Mouse (Mus musculus) midbrain, embryonic 15.5 days (tissue): Measurements from ENCODE around the gene Dmkn. TPM values are rescaled to one million over a fixed set of nuclear protein-coding genes. Genes with fewer than 3 reads are reported as not detected.

Experiments
- ATAC-seq: fragments of 200-750 bp; cut with Nextera tagmentation; replicated peaks from 2 replicates; pipeline ENCODE4 v1.8.0; 2017; ENCODE audit warnings: moderate TSS enrichment
- H3K27ac ChIP-seq: fragments of 300-500 bp; sonication (generic); 2 replicates; pipeline ENCODE4 v1.5.1; 2015; ENCODE audit warnings: mild to moderate bottlenecking, inconsistent platforms
- H3K27me3 ChIP-seq: fragments of 300-500 bp; sonication (generic); replicated peaks from 2 replicates; pipeline ENCODE4 v1.6.1; 2015; ENCODE audit warnings: inconsistent platforms
- H3K36me3 ChIP-seq: fragments of 300-500 bp; sonication (generic); replicated peaks from 2 replicates; pipeline ENCODE4 v1.6.1; 2015; ENCODE audit warnings: inconsistent platforms
- H3K4me1 ChIP-seq: fragments of 300-500 bp; sonication (generic); 2 replicates; pipeline ENCODE4 v1.6.1; 2015; ENCODE audit warnings: inconsistent platforms
- H3K4me2 ChIP-seq: fragments of 300-500 bp; sonication (generic); 2 replicates; pipeline ENCODE4 v1.6.1; 2015; ENCODE audit warnings: inconsistent platforms, mild to moderate bottlenecking, moderate library complexity
- H3K4me3 ChIP-seq: fragments of 300-500 bp; sonication (generic); 2 replicates; pipeline ENCODE4 v1.5.1; 2015; ENCODE audit warnings: mild to moderate bottlenecking, inconsistent platforms
- H3K9ac ChIP-seq: fragments of 300-500 bp; sonication (generic); 2 replicates; pipeline ENCODE4 v1.6.1; 2015; ENCODE audit warnings: mild to moderate bottlenecking, inconsistent platforms
- H3K9me3 ChIP-seq: fragments of 300-500 bp; sonication (generic); 2 replicates; pipeline ENCODE4 v1.6.1; 2016; ENCODE audit warnings: inconsistent platforms
- WGBS: fragments of 180-500 bp; shearing (Covaris S2); methylation state at CpG from one replicate; pipeline ENCODE4 v1.1.7; 2015; ENCODE audit warnings: mixed read lengths; 5-methylcytosine and 5-hydroxymethylcytosine counted together
- polyA plus RNA-seq: library from polyadenylated mRNA; unstranded; fragments of >200 nt; fragmentation: Nextera tagmentation; extraction: Ambion mirVana; gene quantifications from 2 replicates; pipeline ENCODE4 v1.2.1, GENCODE M21; 2015

Dmkn gene
- polyA plus RNA-seq, 1 experiment from 2014 or later, result 3.4 TPM

- no peaks in the 10 kb centered on the region for H3K4me1 ChIP-seq
- no peaks in the 10 kb centered on the region for H3K27me3 ChIP-seq
- no peak overlapping the region for H3K4me3 ChIP-seq
- H3K36me3 ChIP-seq, result no peaks in the 10 kb centered on the region
- no peak overlapping the region for H3K4me2 ChIP-seq
- H3K9me3 ChIP-seq, result 0 out of 2 replicates have a peak, but pooled peaks cover 5% of the 10 kb centered on the region
- no peak overlapping the region for H3K27ac ChIP-seq
- no peak for ATAC-seq
- no peak overlapping the region for H3K9ac ChIP-seq
Observed at GRCm38 (mm10) chr7:30800653-30801052, 37.1 kb downstream of the Dmkn start.

- H3K4me2 ChIP-seq, result no peak overlapping the region
- no peak overlapping the region for H3K27ac ChIP-seq
- H3K27me3 ChIP-seq, result no peaks in the 10 kb centered on the region
- no peaks in the 10 kb centered on the region for H3K4me1 ChIP-seq
- ATAC-seq, result no peak
- no peak overlapping the region for H3K4me3 ChIP-seq
- no peaks in the 10 kb centered on the region for H3K36me3 ChIP-seq
- 0 out of 2 replicates have a peak, but pooled peaks cover 5% of the 10 kb centered on the region for H3K9me3 ChIP-seq
- 96% methylated on average over 3 of the region's 3 CpGs for WGBS
- no peak overlapping the region for H3K9ac ChIP-seq
Observed at GRCm38 (mm10) chr7:30803256-30803655, 39.7 kb downstream of the Dmkn start.

- Histone ChIP-seq H3K4me1 (no peaks in the 10 kb centered on the region), H3K9me3 (0 out of 2 replicates have a peak, but pooled peaks cover 5% of the 10 kb centered on the region), H3K4me2 (no peak overlapping the region), H3K9ac (no peak overlapping the region), H3K36me3 (no peaks in the 10 kb centered on the region), H3K4me3 (no peak overlapping the region), H3K27me3 (no peaks in the 10 kb centered on the region), H3K27ac (no peak overlapping the region)
- ATAC-seq, result no peak
- 89% methylated on average over 9 of the region's 9 CpGs for WGBS
Observed at GRCm38 (mm10) chr7:30804026-30804715, 40.6 kb downstream of the Dmkn start.

- Histone ChIP-seq H3K27me3 (no peaks in the 10 kb centered on the region), H3K4me3 (no peak overlapping the region), H3K27ac (no peak overlapping the region), H3K4me1 (no peaks in the 10 kb centered on the region), H3K4me2 (no peak overlapping the region), H3K36me3 (no peaks in the 10 kb centered on the region), H3K9me3 (no peaks in the 10 kb centered on the region), H3K9ac (no peak overlapping the region)
- ATAC-seq, result no peak
- WGBS, result 51% methylated on average over 6 of the region's 6 CpGs
Observed at GRCm38 (mm10) chr7:30805924-30806323, 42.4 kb downstream of the Dmkn start.

GRCm38 (mm10) chr7:30810319-30810718 lies 46.8 kb downstream of the Dmkn start:
- Histone ChIP-seq H3K4me2 (no peak overlapping the region), H3K9ac (no peak overlapping the region), H3K9me3 (no peaks in the 10 kb centered on the region), H3K36me3 (no peaks in the 10 kb centered on the region), H3K27me3 (no peaks in the 10 kb centered on the region), H3K4me3 (no peak overlapping the region), H3K27ac (no peak overlapping the region), H3K4me1 (no peaks in the 10 kb centered on the region)
- WGBS, result 57% methylated on average over 6 of the region's 6 CpGs
- ATAC-seq, result no peak

GRCm38 (mm10) chr7:30811757-30812290 lies 48.3 kb downstream of the Dmkn start:
- Histone ChIP-seq H3K27ac (no peak overlapping the region), H3K4me2 (no peak overlapping the region), H3K9me3 (no peaks in the 10 kb centered on the region), H3K27me3 (no peaks in the 10 kb centered on the region; the same call in 1 of the 2 replicates), H3K36me3 (no peaks in the 10 kb centered on the region), H3K4me3 (no peak overlapping the region), H3K4me1 (no peaks in the 10 kb centered on the region), H3K9ac (no peak overlapping the region)
- no peak for ATAC-seq
- WGBS, result 70% methylated on average over 9 of the region's 9 CpGs

- Histone ChIP-seq H3K27ac (no peak overlapping the region), H3K4me1 (no peaks in the 10 kb centered on the region), H3K36me3 (no peaks in the 10 kb centered on the region), H3K4me2 (no peak overlapping the region), H3K9ac (no peak overlapping the region), H3K9me3 (no peaks in the 10 kb centered on the region), H3K27me3 (no peaks in the 10 kb centered on the region; the same call in 1 of the 2 replicates), H3K4me3 (no peak overlapping the region)
- ATAC-seq, result no peak
- WGBS, result 60% methylated on average over 6 of the region's 6 CpGs
Observed at GRCm38 (mm10) chr7:30812291-30812807, 48.8 kb downstream of the Dmkn start.

GRCm38 (mm10) chr7:30820131-30820530 lies 56.6 kb downstream of the Dmkn start:
- Histone ChIP-seq H3K27ac (no peak overlapping the region), H3K4me2 (no peak overlapping the region), H3K4me3 (no peak overlapping the region), H3K27me3 (no peaks in the 10 kb centered on the region; the same call in 1 of the 2 replicates), H3K4me1 (no peaks in the 10 kb centered on the region), H3K9ac (no peak overlapping the region), H3K36me3 (no peaks in the 10 kb centered on the region), H3K9me3 (no peaks in the 10 kb centered on the region)
- 70% methylated on average over 6 of the region's 6 CpGs for WGBS
- ATAC-seq, result no peak

- H3K4me1 ChIP-seq, result no peaks in the 10 kb centered on the region
Observed at GRCm38 (mm10) chr7:30820854-30821445, 57.4 kb downstream of the Dmkn start.

GRCm38 (mm10) chr7:30821532-30821931 lies 58.0 kb downstream of the Dmkn start:
- Histone ChIP-seq H3K4me3 (no peak overlapping the region), H3K27ac (no peak overlapping the region), H3K36me3 (no peaks in the 10 kb centered on the region), H3K27me3 (no peaks in the 10 kb centered on the region), H3K9ac (no peak overlapping the region), H3K4me1 (no peaks in the 10 kb centered on the region), H3K4me2 (no peak overlapping the region), H3K9me3 (no peaks in the 10 kb centered on the region)
- ATAC-seq, result no peak
- 83% methylated on average over 5 of the region's 5 CpGs for WGBS

More at GRCm38 (mm10) chr7:30820854-30821445, 57.4 kb downstream of the Dmkn start:
- Histone ChIP-seq H3K27ac (no peak overlapping the region), H3K36me3 (no peaks in the 10 kb centered on the region), H3K9ac (no peak overlapping the region), H3K4me2 (no peak overlapping the region), H3K4me3 (no peak overlapping the region), H3K27me3 (no peaks in the 10 kb centered on the region; the same call in 1 of the 2 replicates), H3K9me3 (no peaks in the 10 kb centered on the region)
- ATAC-seq, result no peak
- 67% methylated on average over 7 of the region's 7 CpGs for WGBS

GRCm38 (mm10) chr7:30823675-30824074 lies 60.1 kb downstream of the Dmkn start, which contains the start of gene Ffar2:
TSS of gene Ffar2 (minus strand) at chr7:30823775.
- Histone ChIP-seq H3K36me3 (no peaks in the 10 kb centered on the region), H3K27me3 (no peaks in the 10 kb centered on the region), H3K4me2 (no peak within 1 kb of the TSS), H3K9ac (no peak within 1 kb of the TSS), H3K9me3 (no peaks in the 10 kb centered on the region), H3K4me1 (no peaks in the 10 kb centered on the region), H3K4me3 (no peak within 1 kb of the TSS), H3K27ac (no peak within 1 kb of the TSS)
- ATAC-seq, result no peak
- WGBS, result 91% methylated on average over 18 of the region's 18 CpGs

- no peak for ATAC-seq
- no peaks in the 10 kb centered on the region for H3K9me3 ChIP-seq
- no peaks in the 10 kb centered on the region for H3K27me3 ChIP-seq
- H3K27ac ChIP-seq, result no peak overlapping the region
- H3K4me1 ChIP-seq, result no peaks in the 10 kb centered on the region
- no peak overlapping the region for H3K4me3 ChIP-seq
- no peak overlapping the region for H3K4me2 ChIP-seq
- H3K36me3 ChIP-seq, result no peaks in the 10 kb centered on the region
- 94% methylated on average over 3 of the region's 3 CpGs for WGBS
- H3K9ac ChIP-seq, result no peak overlapping the region
Observed at GRCm38 (mm10) chr7:30824306-30824705, 60.8 kb downstream of the Dmkn start.
